Mouse (Mus musculus) forebrain, embryonic 11.5 days (tissue): ENCODE measurements at regions not wholly inside any gene's neighbourhood (a gene's known extent, or its start where the extent isn't known, plus 50 kb on each side); places are given as distances from the start of the nearest gene placed in this dataset.

Experiments used
- ATAC-seq: fragments of 200-750 bp; cut with Nextera tagmentation; replicated peaks from 2 replicates; pipeline ENCODE4 v1.8.0; 2017; ENCODE audit warnings: moderate TSS enrichment; ENCODE audit not compliant: low FRiP score
- DNase-seq: peaks from one replicate; pipeline ENCODE4 v3.0.0-alpha.2; 2017; ENCODE audit warnings: low spot score
- H3K27ac ChIP-seq: fragments of 300-500 bp; sonication (generic); 2 replicates; pipeline ENCODE4 v1.5.1; 2014; ENCODE audit warnings: low read depth, low read length
- H3K27me3 ChIP-seq: fragments of 300-500 bp; sonication (generic); 2 replicates; pipeline ENCODE4 v1.6.1; 2014; ENCODE audit warnings: mild to moderate bottlenecking, low read length, mixed read lengths; ENCODE audit not compliant: control insufficient read depth, insufficient read depth
- H3K36me3 ChIP-seq: fragments of 300-500 bp; sonication (generic); 2 replicates; pipeline ENCODE4 v1.6.1; 2014; ENCODE audit warnings: mild to moderate bottlenecking, low read length, moderate library complexity, mixed read lengths; ENCODE audit not compliant: control insufficient read depth, insufficient read depth
- H3K4me1 ChIP-seq: fragments of 300-500 bp; sonication (generic); replicated peaks from 2 replicates; pipeline ENCODE4 v1.6.1; 2014; ENCODE audit warnings: low read length, mixed read lengths; ENCODE audit not compliant: control insufficient read depth, insufficient read depth
- H3K4me2 ChIP-seq: fragments of 300-500 bp; sonication (generic); 2 replicates; pipeline ENCODE4 v1.6.1; 2014; ENCODE audit warnings: low read depth, mild to moderate bottlenecking, low read length, moderate library complexity, mixed read lengths; ENCODE audit not compliant: severe bottlenecking
- H3K4me3 ChIP-seq: fragments of 300-500 bp; sonication (generic); 2 replicates; pipeline ENCODE4 v1.5.1; 2014; ENCODE audit warnings: low read depth, low read length
- H3K9ac ChIP-seq: fragments of 300-500 bp; sonication (generic); 2 replicates; pipeline ENCODE4 v1.6.1; 2014; ENCODE audit warnings: low read length
- H3K9me3 ChIP-seq: fragments of 300-500 bp; sonication (generic); 2 replicates; pipeline ENCODE4 v1.6.1; 2016; ENCODE audit warnings: low read length, mixed read lengths; ENCODE audit not compliant: control insufficient read depth
- WGBS: fragments of 180-500 bp; shearing (Covaris S2); extraction: QIAGEN DNeasy Blood & Tissue Kit; methylation state at CpG from one replicate; pipeline ENCODE4 v1.1.7; 2014; 5-methylcytosine and 5-hydroxymethylcytosine counted together

DNA sequence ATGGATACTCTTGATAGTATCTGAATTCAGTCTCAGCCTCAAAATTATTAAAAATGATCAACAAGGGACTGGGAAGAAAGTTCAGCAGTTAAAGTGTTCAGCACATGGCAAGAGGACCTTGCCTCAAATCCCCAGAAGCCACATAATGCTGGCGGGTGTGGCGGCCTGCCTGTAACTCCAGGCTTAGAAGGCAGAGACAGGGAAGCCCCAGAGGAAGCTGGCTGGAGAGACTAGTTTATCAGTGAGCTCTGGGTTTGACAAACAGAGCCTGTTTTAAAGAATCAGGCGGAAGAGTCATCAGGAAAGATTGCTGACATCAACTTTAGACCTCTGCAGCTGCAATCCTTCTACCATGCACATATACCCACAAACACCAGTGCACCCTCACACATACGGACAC is 52.1 kb upstream of the Fyn start:
- no peak for ATAC-seq
- Histone ChIP-seq H3K9ac (no peak overlapping the region), H3K4me2 (no peak overlapping the region), H3K27ac (no peak overlapping the region), H3K4me3 (no peak overlapping the region), H3K9me3 (no peaks in the 10 kb centered on the region), H3K36me3 (no peaks in the 10 kb centered on the region), H3K27me3 (no peaks in the 10 kb centered on the region), H3K4me1 (no peaks in the 10 kb centered on the region)
- no peak for DNase-seq
- 88% methylated on average over 4 of the region's 4 CpGs for WGBS

DNA sequence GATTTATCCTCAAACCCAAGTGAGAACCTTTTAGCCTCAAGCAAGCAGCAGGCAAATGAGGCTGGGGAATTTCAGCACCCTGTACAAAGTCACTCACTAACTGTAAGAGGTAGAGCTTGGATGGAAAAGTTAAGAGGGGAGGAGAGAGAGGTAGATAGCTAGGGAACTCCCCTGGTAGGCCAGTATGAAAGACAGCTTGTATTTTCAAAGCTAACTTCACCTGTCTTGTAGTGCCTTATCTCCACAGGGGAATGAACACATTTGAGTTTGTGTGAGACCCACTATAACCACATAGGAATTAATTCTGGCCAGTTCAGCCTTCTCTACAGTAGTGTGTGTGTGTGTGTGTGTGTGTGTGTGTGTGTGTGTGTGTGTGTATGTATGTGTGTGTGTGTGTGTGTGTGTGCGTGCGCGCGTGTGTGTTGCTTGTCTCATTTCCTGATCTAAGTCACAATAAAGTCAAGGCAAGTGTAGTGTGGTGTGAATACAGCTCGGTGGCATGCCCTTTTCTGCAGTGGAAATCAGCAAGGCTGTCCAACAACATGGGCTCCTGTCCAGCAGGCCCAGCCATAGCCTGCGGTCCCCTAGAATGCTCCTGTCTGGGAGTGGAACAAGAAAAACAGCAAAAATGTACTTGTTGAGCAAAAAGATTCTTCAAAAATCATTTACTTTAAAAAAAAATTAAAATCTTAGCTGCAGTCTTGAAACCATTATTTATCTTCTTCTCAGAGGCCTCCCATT is 53.1 kb upstream of the Fyn start:
- Histone ChIP-seq H3K9me3 (no peaks in the 10 kb centered on the region), H3K4me3 (no peak overlapping the region), H3K27ac (no peak overlapping the region), H3K4me1 (no peaks in the 10 kb centered on the region), H3K4me2 (no peak overlapping the region), H3K9ac (no peak overlapping the region), H3K27me3 (no peaks in the 10 kb centered on the region), H3K36me3 (no peaks in the 10 kb centered on the region)
- WGBS: 95% methylated on average over 6 of the region's 6 CpGs
- no peak for DNase-seq
- no peak for ATAC-seq

DNA sequence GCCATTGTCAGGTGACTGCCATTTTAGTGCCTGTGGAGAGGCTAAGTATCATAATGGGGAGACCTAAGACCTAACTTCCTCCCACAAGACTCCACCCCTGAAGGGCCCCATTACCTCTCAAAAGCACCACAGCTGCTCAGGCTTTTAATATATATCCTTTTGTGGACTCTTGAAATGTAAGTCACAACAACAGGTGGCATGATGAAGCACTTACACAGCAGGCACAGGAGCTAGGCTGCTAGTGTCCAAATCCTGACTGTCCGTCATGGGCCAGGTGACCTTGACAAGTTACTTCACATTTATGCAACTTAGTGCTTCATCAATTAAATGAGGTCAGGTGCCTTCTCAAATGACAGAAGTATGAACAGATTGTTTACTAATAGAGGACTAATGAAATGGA is 57.2 kb upstream of the Fyn start:
- H3K4me1 ChIP-seq: no peaks in the 10 kb centered on the region
- no peak for DNase-seq
- H3K36me3 ChIP-seq: no peaks in the 10 kb centered on the region
- ATAC-seq: no peak
- H3K27ac ChIP-seq: no peak overlapping the region
- no peak overlapping the region for H3K4me3 ChIP-seq
- WGBS: 90% methylated on average over 1 of the region's 1 CpGs
- H3K9me3 ChIP-seq: no peaks in the 10 kb centered on the region
- no peak overlapping the region for H3K4me2 ChIP-seq
- no peak overlapping the region for H3K9ac ChIP-seq
- no peaks in the 10 kb centered on the region for H3K27me3 ChIP-seq

DNA sequence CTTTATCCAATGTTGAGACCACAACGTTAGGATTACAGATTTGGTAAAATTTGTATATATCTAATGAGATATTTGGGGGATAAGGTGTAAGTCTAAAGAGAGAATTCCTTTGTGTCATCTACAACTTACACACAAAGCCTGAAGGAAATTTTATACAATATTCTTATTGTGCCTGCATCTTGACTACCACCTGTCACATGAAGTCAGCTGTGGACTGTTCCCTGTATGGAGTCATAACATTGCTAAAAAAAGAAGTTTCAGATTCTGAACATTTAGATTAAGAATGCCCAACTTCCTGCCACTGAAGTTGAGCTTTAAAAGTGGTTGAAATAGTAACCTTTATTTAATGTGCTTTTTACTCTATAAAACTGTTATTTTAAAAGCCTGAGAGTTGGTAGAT is 60.1 kb upstream of the Fyn start:
- H3K9me3 ChIP-seq: no peaks in the 10 kb centered on the region
- DNase-seq (no peak), ATAC-seq (no peak)
- no peak overlapping the region for H3K9ac ChIP-seq
- no peaks in the 10 kb centered on the region for H3K27me3 ChIP-seq
- H3K4me2 ChIP-seq: no peak overlapping the region
- H3K36me3 ChIP-seq: no peaks in the 10 kb centered on the region
- H3K4me1 ChIP-seq: no peaks in the 10 kb centered on the region
- no peak overlapping the region for H3K4me3 ChIP-seq
- no peak overlapping the region for H3K27ac ChIP-seq
- 81% methylated on average over 1 of the region's 1 CpGs for WGBS

DNA sequence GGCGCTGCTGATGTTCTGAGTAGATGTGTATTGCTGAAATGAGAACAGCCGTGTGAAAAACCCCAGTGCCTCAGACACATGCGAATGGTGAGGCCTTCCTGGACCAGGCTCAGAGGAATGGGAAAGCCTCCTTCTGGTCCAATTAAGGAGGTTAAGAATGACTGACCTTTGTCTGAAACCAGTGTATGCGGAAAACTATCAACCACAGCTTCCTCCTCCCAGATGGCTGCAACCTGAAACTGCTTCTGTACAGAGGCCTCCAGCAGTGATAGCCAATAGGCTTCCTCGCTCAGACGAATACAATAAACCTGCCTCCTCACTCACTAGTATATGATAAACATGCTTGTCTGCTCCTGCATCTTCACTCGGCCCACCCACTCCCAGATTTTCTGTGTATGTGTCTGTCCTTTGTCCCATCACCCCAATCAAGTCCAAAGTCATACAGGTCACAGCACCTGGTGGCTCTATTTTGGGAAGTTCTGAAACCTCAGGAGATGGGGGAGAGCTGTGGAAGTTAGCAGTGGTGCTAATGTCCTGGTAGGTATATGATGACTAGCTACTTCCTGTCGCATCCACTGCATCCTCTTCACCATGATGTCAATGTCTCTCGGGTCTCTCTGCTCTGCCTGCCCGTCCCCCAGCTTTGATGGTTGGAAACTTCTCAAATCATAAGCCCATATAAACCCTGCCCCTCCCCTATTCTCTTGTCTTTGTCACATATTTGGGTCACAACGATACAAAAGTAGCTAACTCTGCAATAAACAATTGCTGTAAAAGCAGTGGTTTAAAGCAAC is 75.8 kb upstream of the Fyn start:
- 72% methylated on average over 11 of the region's 11 CpGs for WGBS
- ATAC-seq: no peak

DNA sequence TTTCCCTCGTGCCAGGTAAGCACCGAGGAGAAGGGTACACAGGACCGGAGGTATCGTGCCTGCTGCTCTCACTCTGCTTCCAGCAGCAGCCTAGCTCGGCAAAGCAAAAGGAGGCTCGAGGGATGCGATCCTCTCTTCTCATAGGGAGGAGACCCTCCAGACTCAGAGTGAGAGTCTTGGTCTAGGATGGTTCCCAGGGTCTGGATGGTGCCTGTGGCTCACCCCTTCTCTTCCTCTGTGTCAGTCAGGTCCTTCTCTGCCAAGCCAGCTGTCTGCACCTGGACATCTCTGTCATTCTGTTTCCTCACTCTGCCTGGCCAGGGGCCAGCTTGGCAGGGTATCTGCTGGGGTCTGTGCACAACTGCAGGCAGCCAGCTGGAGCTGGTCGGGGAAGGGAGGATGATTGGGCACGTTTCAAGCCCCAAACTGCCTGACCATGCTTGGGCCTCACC is 76.9 kb upstream of the Fyn start:
- Histone ChIP-seq H3K4me2 (no peak overlapping the region), H3K9ac (no peak overlapping the region), H3K4me1 (peaks cover 2% of the 10 kb centered on the region; the same call in 1 of the 2 replicates), H3K27me3 (no peaks in the 10 kb centered on the region), H3K9me3 (no peaks in the 10 kb centered on the region), H3K4me3 (no peak overlapping the region), H3K36me3 (no peaks in the 10 kb centered on the region), H3K27ac (no peak overlapping the region)
- WGBS: 86% methylated on average over 9 of the region's 9 CpGs
- ATAC-seq (no peak), DNase-seq (no peak)

More for the DNA sequence above, 75.8 kb upstream of the Fyn start:
- H3K4me1 ChIP-seq: peaks cover 2% of the 10 kb centered on the region; the same call in 1 of the 2 replicates
- H3K27ac ChIP-seq: no peak overlapping the region
- H3K27me3 ChIP-seq: no peaks in the 10 kb centered on the region
- no peaks in the 10 kb centered on the region for H3K36me3 ChIP-seq
- no peak overlapping the region for H3K4me2 ChIP-seq
- no peak overlapping the region for H3K9ac ChIP-seq
- no peaks in the 10 kb centered on the region for H3K9me3 ChIP-seq
- no peak overlapping the region for H3K4me3 ChIP-seq
- no peak for DNase-seq

DNA sequence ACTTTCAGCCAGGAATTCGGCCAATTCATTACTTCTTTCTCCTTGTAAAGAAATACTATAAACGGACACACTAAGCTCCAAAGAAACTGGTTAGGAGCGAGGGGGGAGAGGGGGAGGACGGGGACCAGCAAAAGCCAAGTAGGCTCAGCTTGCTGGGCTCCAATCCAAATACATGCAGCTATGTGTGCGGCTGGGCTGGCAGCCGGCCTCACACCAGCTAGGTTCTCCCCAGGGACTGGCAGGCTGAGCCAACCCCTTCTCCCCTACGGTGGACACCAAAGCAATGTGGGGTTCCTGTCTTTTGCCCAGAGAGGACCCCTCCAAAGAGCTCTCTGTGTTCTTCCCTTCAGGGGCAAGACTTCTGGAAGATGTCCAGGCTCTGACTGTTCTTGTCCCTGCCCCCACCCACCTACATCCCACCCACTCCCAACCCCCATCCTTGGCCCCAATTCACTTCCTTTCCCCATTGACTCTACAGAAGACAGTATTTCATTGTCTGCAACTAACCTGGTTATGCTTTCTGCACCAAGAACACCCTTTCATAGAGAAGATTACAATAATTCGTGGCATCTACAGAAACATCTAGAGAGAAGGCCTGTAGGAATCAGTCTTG is 77.4 kb upstream of the Fyn start:
- Histone ChIP-seq H3K27ac (no peak overlapping the region), H3K9me3 (no peaks in the 10 kb centered on the region), H3K4me3 (no peak overlapping the region), H3K36me3 (no peaks in the 10 kb centered on the region), H3K9ac (no peak overlapping the region), H3K4me1 (peaks cover 2% of the 10 kb centered on the region; the same call in 1 of the 2 replicates), H3K27me3 (no peaks in the 10 kb centered on the region), H3K4me2 (no peak overlapping the region)
- whole genome bisulfite sequencing: 68% methylated on average over 8 of the region's 8 CpGs
- ATAC-seq (no peak), DNase-seq (no peak)

DNA sequence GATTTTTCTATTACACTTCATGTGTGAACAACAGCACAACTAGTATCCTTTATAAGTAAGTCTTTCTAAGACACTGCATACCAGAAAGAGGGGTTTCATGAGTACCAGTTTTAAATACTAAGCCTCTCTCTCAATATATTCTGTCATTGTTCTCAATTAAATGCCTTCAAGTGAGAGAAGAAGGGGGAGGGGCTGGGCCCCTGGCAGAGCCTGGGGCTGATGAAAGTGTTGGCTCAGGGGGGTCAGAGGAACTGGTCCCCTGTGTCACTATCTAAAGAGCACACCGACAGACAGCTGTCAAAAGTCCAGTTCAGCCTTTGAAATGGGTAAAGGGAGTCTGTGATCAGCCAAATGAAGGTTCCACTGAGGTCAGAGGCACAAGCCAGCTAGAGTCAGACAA is 78.4 kb upstream of the Fyn start:
- Histone ChIP-seq H3K27ac (no peak overlapping the region), H3K9me3 (no peaks in the 10 kb centered on the region), H3K36me3 (no peaks in the 10 kb centered on the region), H3K4me2 (no peak overlapping the region), H3K4me1 (peaks cover 2% of the 10 kb centered on the region; the same call in 1 of the 2 replicates), H3K27me3 (no peaks in the 10 kb centered on the region), H3K4me3 (no peak overlapping the region), H3K9ac (no peak overlapping the region)
- DNase-seq (no peak), ATAC-seq (peak; percentile 53)
- 9% methylated on average over 1 of the region's 1 CpGs for WGBS
